Mouse (Mus musculus) heart, postnatal 0 days (tissue): ENCODE results near the gene Tm9sf2.

Source experiments
- CTCF ChIP-seq: IDR thresholded peaks from 2 replicates; pipeline ENCODE4 v1.5.1; 2016; ENCODE audit warnings: antibody characterized with exemption, control low read depth, low read depth
- EP300 ChIP-seq: IDR thresholded peaks from 2 replicates; pipeline ENCODE4 v1.6.1; 2016; ENCODE audit warnings: antibody characterized with exemption, low read depth

- no peak for TF ChIP-seq CTCF
- no peak for TF ChIP-seq EP300
These were observed 5.5 kb downstream of the Tm9sf2 start for GRCm38 (mm10) chr14:122112311-122112710.
